Mouse (Mus musculus) liver, embryonic 13.5 days (tissue): Measurements from ENCODE around the gene Ptprt. TPM values are rescaled to one million over a fixed set of nuclear protein-coding genes. Genes with fewer than 3 reads are reported as not detected.
A peak's percentile ranks its signal among the peaks of the same experiment; 100 is the strongest.
"Not testable (repeated sequence)": the region's sequence is repeated elsewhere in the genome, so short reads cannot be mapped to it uniquely, and the experiment has no call there.

Source experiments
- ATAC-seq: fragments of 200-750 bp; cut with Nextera tagmentation; 2 replicates; pipeline ENCODE4 v1.8.0; 2017; ENCODE audit warnings: low read depth, mild to moderate bottlenecking, moderate number of reproducible peaks, moderate library complexity
- DNase-seq: peaks from one replicate; pipeline ENCODE4 v3.0.0; 2022
- H3K27ac ChIP-seq: fragments of 300-500 bp; sonication (generic); 2 replicates; pipeline ENCODE4 v1.5.1; 2015; ENCODE audit warnings: moderate library complexity, mild to moderate bottlenecking, inconsistent platforms
- H3K27me3 ChIP-seq: fragments of 300-500 bp; sonication (generic); 2 replicates; pipeline ENCODE4 v1.6.1; 2015; ENCODE audit warnings: mild to moderate bottlenecking, inconsistent platforms
- H3K36me3 ChIP-seq: fragments of 300-500 bp; sonication (generic); 2 replicates; pipeline ENCODE4 v1.6.1; 2015; ENCODE audit warnings: mild to moderate bottlenecking, inconsistent platforms
- H3K4me1 ChIP-seq: fragments of 300-500 bp; sonication (generic); replicated peaks from 2 replicates; pipeline ENCODE4 v1.6.1; 2015; ENCODE audit warnings: inconsistent platforms
- H3K4me2 ChIP-seq: fragments of 300-500 bp; sonication (generic); 2 replicates; pipeline ENCODE4 v1.6.1; 2015; ENCODE audit warnings: inconsistent platforms, mild to moderate bottlenecking, moderate library complexity
- H3K4me3 ChIP-seq: fragments of 300-500 bp; sonication (generic); replicated peaks from 2 replicates; pipeline ENCODE4 v1.5.1; 2015; ENCODE audit warnings: mild to moderate bottlenecking, inconsistent platforms
- H3K9ac ChIP-seq: fragments of 300-500 bp; sonication (generic); 2 replicates; pipeline ENCODE4 v1.6.1; 2015; ENCODE audit warnings: mild to moderate bottlenecking, inconsistent platforms
- H3K9me3 ChIP-seq: fragments of 300-500 bp; sonication (generic); replicated peaks from 2 replicates; pipeline ENCODE4 v1.6.1; 2016; ENCODE audit warnings: inconsistent platforms
- WGBS: fragments of 180-500 bp; shearing (Covaris S2); methylation state at CpG from one replicate; pipeline ENCODE4 v1.1.7; 2015; ENCODE audit not compliant: insufficient replicate concordance; 5-methylcytosine and 5-hydroxymethylcytosine counted together
- polyA plus RNA-seq: library from polyadenylated mRNA; unstranded; fragments of >200 nt; fragmentation: Nextera tagmentation; extraction: Ambion mirVana; gene quantifications from 2 replicates; pipeline ENCODE4 v1.2.1, GENCODE M21; 2015

The Ptprt gene
- polyA plus RNA-seq, 1 experiment from 2014 or later = 0.01 TPM

GRCm38 (mm10) chr2:161511880-161512570 lies 1148.9 kb downstream of the Ptprt start:
- not testable (repeated sequence) for H3K4me1 ChIP-seq, DNase-seq, H3K9me3 ChIP-seq, H3K27ac ChIP-seq, H3K4me3 ChIP-seq, H3K9ac ChIP-seq, H3K36me3 ChIP-seq, H3K27me3 ChIP-seq, H3K4me2 ChIP-seq
- 0 out of 2 replicates have a peak, but pooled peaks have one; percentile 23 for ATAC-seq
- WGBS = 16% methylated on average over 6 of the region's 15 CpGs

DNA sequence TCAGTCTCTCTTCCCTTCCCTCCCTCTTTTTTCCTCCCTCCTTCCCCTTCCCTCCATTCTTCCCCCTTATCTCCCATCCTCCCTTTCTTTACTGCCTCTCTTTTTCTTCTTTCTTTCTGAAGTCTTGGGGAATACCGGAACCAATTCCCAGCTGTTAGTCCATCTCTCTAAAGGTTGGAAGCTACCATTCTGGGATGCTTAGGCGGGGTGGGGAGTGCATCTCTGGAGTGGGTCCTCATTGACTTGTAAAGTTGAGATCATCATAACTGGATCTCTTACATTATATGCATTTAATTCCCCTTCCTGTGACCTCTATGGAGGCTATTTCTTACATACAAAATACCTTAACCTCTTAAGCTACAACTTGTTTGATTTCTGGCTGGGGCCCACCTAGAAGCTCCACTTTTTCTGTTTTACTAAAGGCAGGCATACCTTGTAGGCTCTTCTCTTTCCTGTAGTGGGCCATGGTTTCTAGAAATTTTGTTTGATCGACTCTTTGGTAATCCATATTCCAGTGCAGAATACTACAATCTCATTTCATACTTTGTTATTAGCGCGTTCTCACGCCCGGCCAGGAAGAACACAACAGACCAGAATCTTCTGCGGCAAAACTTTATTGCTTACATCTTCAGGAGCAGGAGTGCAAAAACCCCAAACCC lies 1149.7 kb downstream of the Ptprt start:
- Histone ChIP-seq H3K9me3 (no peaks in the 10 kb centered on the region), H3K27me3 (no peaks in the 10 kb centered on the region), H3K4me3 (peak overlapping the region; percentile 35), H3K4me1 (no peaks in the 10 kb centered on the region), H3K4me2 (peak overlapping the region; percentile 58), H3K9ac (no peak overlapping the region), H3K36me3 (no peaks in the 10 kb centered on the region), H3K27ac (no peak overlapping the region)
- WGBS = 30% methylated on average over 8 of the region's 8 CpGs
- ATAC-seq (no peak), DNase-seq (no peak)

DNA sequence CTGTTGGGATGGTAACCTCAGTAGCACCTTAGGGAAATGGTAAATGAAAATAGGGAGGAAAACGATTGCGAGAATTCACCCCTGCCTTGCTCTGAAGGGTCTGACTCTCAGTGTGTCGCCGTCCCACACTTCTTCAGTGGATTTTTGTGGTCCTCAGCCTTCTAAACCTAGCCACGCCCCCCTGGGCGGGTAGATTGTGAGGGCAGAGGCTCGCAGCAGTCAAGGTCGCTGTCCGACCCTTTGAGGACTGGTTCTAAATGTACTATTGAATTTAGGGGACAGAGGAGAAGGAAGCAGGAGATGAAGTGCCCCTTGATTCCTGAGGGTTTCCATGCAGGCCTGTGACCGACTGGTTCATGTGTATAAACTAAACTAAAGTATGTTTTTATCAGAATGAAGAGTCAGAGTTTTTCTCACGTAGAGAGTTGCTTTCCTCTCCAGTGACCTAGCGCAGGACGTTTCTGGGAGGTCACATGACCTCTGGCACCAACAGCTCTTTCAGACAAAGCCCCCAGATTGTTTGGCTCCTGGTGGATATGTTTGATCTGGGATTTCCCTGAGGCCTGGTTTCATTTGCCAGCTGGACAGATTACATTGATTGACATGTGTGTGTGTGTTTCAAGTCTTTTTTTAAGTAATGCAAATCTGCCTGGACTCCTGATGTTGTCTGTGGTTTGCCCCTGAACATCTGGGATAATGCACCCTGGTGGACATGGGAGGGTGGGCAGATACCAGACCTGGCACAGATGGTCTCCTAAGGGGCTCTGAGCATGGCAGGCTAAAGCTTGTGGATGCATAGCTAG lies 1161.6 kb downstream of the Ptprt start:
- ATAC-seq (no peak), DNase-seq (no peak)
- Histone ChIP-seq H3K4me3 (no peak overlapping the region), H3K27ac (no peak overlapping the region), H3K9ac (no peak overlapping the region), H3K9me3 (no peaks in the 10 kb centered on the region), H3K27me3 (no peaks in the 10 kb centered on the region), H3K36me3 (no peaks in the 10 kb centered on the region), H3K4me1 (no peaks in the 10 kb centered on the region; the same call in 1 of the 2 replicates), H3K4me2 (no peak overlapping the region)
- WGBS = 12% methylated on average over 13 of the region's 13 CpGs

DNA sequence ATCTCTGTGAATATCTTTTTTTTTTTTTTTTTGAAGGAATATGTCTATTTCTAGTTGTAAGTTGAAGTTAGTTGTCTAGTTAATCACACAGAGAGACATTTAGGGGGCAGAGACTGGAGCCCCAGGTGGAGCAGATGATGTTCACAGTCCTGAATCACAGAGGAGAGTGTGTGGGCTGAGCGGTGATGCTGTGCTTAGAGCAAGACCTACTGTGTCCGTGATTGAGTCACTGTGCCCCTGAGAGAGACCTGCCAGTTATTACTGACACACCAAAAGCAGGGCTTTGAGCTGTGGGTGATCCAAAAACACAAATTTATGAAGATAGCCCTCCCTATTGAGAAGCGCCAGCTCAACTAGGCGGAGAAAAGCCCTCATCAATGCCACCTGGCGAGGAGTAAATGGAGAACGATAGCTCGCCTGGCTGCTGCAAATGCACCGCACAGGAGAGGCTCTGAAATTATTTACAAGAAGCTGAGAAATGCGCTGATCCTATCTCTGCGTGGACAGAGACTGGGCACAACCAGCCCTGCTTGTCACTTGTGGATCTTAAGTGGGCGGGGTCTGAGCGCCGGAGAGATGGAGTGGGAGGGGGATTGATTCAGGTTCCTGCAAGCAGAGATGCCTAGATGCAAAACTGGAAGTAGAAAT lies 1162.4 kb downstream of the Ptprt start:
- H3K4me1 ChIP-seq = no peaks in the 10 kb centered on the region; the same call in 1 of the 2 replicates

DNA sequence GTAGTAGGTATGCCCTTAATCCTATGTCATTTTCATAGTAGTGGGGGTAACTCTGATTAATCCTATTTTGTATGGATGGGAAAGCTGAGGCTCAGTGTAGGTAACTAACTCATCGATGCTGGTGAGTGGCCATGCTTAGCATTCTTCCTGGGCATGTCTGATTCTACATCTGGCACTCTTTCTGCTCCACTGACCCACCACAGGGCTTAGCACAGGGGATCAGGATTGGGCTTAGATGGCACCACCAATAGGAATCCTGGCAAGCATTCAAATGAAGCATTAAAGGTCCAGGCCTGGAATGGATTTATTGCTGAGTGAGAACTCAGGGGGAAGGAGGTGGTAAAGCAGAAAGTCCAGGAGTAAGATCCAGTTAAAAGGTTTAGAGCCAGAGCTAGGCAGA lies 1179.2 kb downstream of the Ptprt start:
- no peaks in the 10 kb centered on the region for H3K9me3 ChIP-seq
- no peak overlapping the region for H3K4me2 ChIP-seq
- H3K4me3 ChIP-seq = no peak overlapping the region
- H3K4me1 ChIP-seq = no peaks in the 10 kb centered on the region
- no peaks in the 10 kb centered on the region for H3K27me3 ChIP-seq
- ATAC-seq (no peak), DNase-seq (no peak)
- H3K9ac ChIP-seq = no peak overlapping the region
- H3K27ac ChIP-seq = no peak overlapping the region
- WGBS = 39% methylated on average over 1 of the region's 1 CpGs
- H3K36me3 ChIP-seq = no peaks in the 10 kb centered on the region

More for the DNA sequence above, 1162.4 kb downstream of the Ptprt start:
- no peak overlapping the region for H3K4me3 ChIP-seq
- WGBS = 23% methylated on average over 13 of the region's 13 CpGs
- DNase-seq = no peak
- H3K36me3 ChIP-seq = no peaks in the 10 kb centered on the region
- no peak overlapping the region for H3K4me2 ChIP-seq
- H3K27me3 ChIP-seq = no peaks in the 10 kb centered on the region
- no peak overlapping the region for H3K9ac ChIP-seq
- no peak for ATAC-seq
- no peaks in the 10 kb centered on the region for H3K9me3 ChIP-seq
- H3K27ac ChIP-seq = no peak overlapping the region

DNA sequence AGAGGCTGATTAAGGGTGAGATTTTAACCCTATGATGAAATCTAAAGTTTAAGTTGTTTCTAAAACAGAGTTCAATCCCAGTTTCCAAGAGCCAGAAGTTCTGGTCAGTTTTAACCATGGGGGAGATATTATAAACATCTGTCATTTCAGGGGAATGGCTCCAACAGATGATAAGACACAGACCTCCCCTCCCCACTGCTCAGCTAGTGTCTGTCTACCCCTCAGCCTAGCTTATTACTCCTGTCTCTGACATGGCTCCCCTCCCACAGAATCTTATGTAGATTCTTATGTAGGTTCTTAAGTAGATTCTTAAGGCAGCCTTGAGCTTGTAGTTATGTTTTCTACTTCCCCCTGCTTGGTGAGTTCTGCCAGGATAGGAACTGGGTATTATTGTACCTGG lies 1180.5 kb downstream of the Ptprt start:
- Histone ChIP-seq H3K4me2 (no peak overlapping the region), H3K27me3 (no peaks in the 10 kb centered on the region), H3K27ac (no peak overlapping the region), H3K4me3 (no peak overlapping the region), H3K9ac (no peak overlapping the region), H3K9me3 (no peaks in the 10 kb centered on the region), H3K36me3 (no peaks in the 10 kb centered on the region), H3K4me1 (no peaks in the 10 kb centered on the region)
- no peak for DNase-seq
- no peak for ATAC-seq
